Mouse (Mus musculus) stomach, postnatal 0 days (tissue): ENCODE results near the gene Pif1.

Source experiments
- CTCF ChIP-seq: IDR thresholded peaks from 2 replicates; pipeline ENCODE4 v1.5.1; 2016; ENCODE audit warnings: antibody characterized with exemption, low read depth, mild to moderate bottlenecking, moderate library complexity
- EP300 ChIP-seq: optimal IDR thresholded peaks from 2 replicates; pipeline ENCODE3; 2016; ENCODE audit warnings: antibody characterized with exemption

DNA sequence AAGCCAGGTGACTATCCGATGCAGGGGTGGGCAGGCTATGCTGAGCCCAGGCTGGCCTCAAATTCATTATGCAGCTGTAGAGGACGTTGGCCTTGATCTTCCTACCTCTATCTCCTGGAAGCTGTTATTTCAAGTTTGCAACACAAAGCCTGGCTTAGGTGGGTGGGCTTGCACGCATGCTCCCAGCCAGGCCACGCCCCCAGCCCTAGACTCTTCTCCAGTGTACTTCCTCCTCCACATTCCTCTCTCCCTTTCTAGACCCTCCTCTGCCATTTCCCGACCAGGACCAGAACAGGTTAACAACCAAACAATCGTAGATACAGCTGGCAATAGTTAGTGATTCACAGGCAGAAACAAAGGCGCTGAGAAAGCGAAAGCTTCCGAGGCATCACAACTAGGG lies 6.6 kb downstream of the Pif1 start:
- TF ChIP-seq CTCF, result no peak
- TF ChIP-seq EP300, result no peak
